ENCODE assay signal across 8 mouse cellular contexts in genomic region chr2:13572647-13573407, GRCm38 (mm10). TPM values are rescaled to one million over a fixed set of nuclear protein-coding genes. Genes with fewer than 3 reads are reported as not detected.
DNase-seq lines count a peak whose midpoint lies in the region; ATAC-seq and TF ChIP-seq lines count a peak whose summit lies in the region.

No protein-coding gene starts in this region.

- no peaks in the 10 kb centered on the region for H3K9me3 ChIP-seq in intestine, embryonic 16.5 days (ENCODE audit: control insufficient read depth, low read length)

- no peak for TF ChIP-seq POLR2A in lung, adult 2 months (IDR thresholded peaks at IDR 0.05; ENCODE audit: borderline replicate concordance, extremely low read depth, low read depth, low read length)

- peak overlapping the region; percentile 69 for H3K4me2 ChIP-seq in intestine, embryonic 16.5 days (ENCODE audit: low read depth, low read length)

- intact Hi-C loops in gastrocnemius, postnatal 14 days (cut with DNase I; ENCODE audit: low total_unique reads) = no loop called here

- H3K27ac ChIP-seq in intestine, embryonic 16.5 days (ENCODE audit: low read length) = peak overlapping the region; percentile 96

- peak; percentile 8 for ATAC-seq in intestine, embryonic 16.5 days
- no peak for ATAC-seq in activated CD4-positive, CD25-positive, alpha-beta regulatory T cell, adult 4 months

- H3K4me3 ChIP-seq in lung, adult 2 months (replicated peaks; ENCODE audit: extremely low read depth, low read depth, low read length) = peak overlapping the region; percentile 88
- H3K4me3 ChIP-seq in intestine, embryonic 16.5 days (ENCODE audit: low read length) = peak overlapping the region; percentile 63

- 14% methylated on average over 12 of the region's 12 CpGs for WGBS in lung, adult 2 months
- WGBS in intestine, embryonic 16.5 days = 14% methylated on average over 12 of the region's 12 CpGs

- peaks cover 2% of the 10 kb centered on the region; the same call in 1 of the 2 replicates for H3K36me3 ChIP-seq in intestine, embryonic 16.5 days (ENCODE audit: control insufficient read depth, insufficient read depth, low read length)

- no peak for DNase-seq in lung, adult 2 months
- no peak for DNase-seq in lung, postnatal 4 days
- peak; percentile 58 for DNase-seq in embryo, embryonic 10.5 days (ENCODE audit: low spot score)
- peak; percentile 45 for DNase-seq in naive thymus-derived CD4-positive, alpha-beta T cell, adult 2 months (ENCODE audit: low read depth)
- DNase-seq in layer of hippocampus, postnatal 14 days (ENCODE audit: low spot score in 2 of 2) = no peak
- DNase-seq in gastrocnemius, postnatal 14 days = no peak

- peaks cover 8% of the 10 kb centered on the region for H3K4me1 ChIP-seq in lung, adult 2 months (ENCODE audit: control insufficient read depth, insufficient read depth, low read length)
- peaks cover 11% of the 10 kb centered on the region; the same call in 1 of the 2 replicates for H3K4me1 ChIP-seq in intestine, embryonic 16.5 days (ENCODE audit: control insufficient read depth, insufficient read depth, low read length)

- no peaks in the 10 kb centered on the region for H3K27me3 ChIP-seq in intestine, embryonic 16.5 days (replicated peaks; ENCODE audit: control insufficient read depth, insufficient read depth, low read length)

- H3K9ac ChIP-seq in intestine, embryonic 16.5 days (ENCODE audit: low read depth, low read length) = peak overlapping the region; percentile 80

- no peak for TF ChIP-seq CTCF in lung, adult 2 months (IDR thresholded peaks at IDR 0.05; ENCODE audit: insufficient read depth, low read length)

RNA-seq across cellular contexts. Expression of gene Vim, which starts 0.9 kb away (rescaled TPM):
- 1,792 and 2,353 TPM in 2 replicates for polyA plus RNA-seq in lung, adult 2 months (2012; rRNA removed)
- 370 and 392 TPM in 2 replicates for polyA plus RNA-seq in intestine, embryonic 16.5 days (2015; fragmentation: Nextera tagmentation; extraction: Ambion mirVana)
- total RNA-seq in layer of hippocampus, postnatal 14 days (2021) = 100 to 1,000 TPM in 1 of 2 experiments, 10 to 100 TPM in 1; 81.1 to 121 TPM
- total RNA-seq in gastrocnemius, postnatal 14 days (2021) = 100 to 1,000 TPM; 423 to 456 TPM
- polyA plus RNA-seq in activated CD4-positive, CD25-positive, alpha-beta regulatory T cell, adult 4 months (2017; shearing (Covaris generic)) = 100 to 1,000 TPM; 703 to 754 TPM

RNA-seq across cellular contexts. Expression of gene Trdmt1, which starts 28.4 kb away (rescaled TPM):
- 2.2 and 4.2 TPM in 2 replicates for polyA plus RNA-seq in lung, adult 2 months (2012; rRNA removed)
- 6.8 and 7.3 TPM in 2 replicates for polyA plus RNA-seq in intestine, embryonic 16.5 days (2015; fragmentation: Nextera tagmentation; extraction: Ambion mirVana)
- 1 to 10 TPM; 4.4 to 5.9 TPM for total RNA-seq in layer of hippocampus, postnatal 14 days (2021)
- 1 to 10 TPM; 3.7 to 3.9 TPM for total RNA-seq in gastrocnemius, postnatal 14 days (2021)
- 10 to 100 TPM; 16.2 to 17.0 TPM for polyA plus RNA-seq in activated CD4-positive, CD25-positive, alpha-beta regulatory T cell, adult 4 months (2017; shearing (Covaris generic))

Comparison
In these comparisons a context has a peak if more than half of its experiments do, and no peak if none do; other contexts are left out.
1. DNase-seq: peak in embryo, embryonic 10.5 days (single experiment) and naive thymus-derived CD4-positive, alpha-beta T cell, adult 2 months (single experiment); none in lung, adult 2 months (single experiment), lung, postnatal 4 days (0 of 2), layer of hippocampus, postnatal 14 days (0 of 2) and gastrocnemius, postnatal 14 days (single experiment).